ENCODE assay signal across 9 mouse cellular contexts in the genomic region with DNA sequence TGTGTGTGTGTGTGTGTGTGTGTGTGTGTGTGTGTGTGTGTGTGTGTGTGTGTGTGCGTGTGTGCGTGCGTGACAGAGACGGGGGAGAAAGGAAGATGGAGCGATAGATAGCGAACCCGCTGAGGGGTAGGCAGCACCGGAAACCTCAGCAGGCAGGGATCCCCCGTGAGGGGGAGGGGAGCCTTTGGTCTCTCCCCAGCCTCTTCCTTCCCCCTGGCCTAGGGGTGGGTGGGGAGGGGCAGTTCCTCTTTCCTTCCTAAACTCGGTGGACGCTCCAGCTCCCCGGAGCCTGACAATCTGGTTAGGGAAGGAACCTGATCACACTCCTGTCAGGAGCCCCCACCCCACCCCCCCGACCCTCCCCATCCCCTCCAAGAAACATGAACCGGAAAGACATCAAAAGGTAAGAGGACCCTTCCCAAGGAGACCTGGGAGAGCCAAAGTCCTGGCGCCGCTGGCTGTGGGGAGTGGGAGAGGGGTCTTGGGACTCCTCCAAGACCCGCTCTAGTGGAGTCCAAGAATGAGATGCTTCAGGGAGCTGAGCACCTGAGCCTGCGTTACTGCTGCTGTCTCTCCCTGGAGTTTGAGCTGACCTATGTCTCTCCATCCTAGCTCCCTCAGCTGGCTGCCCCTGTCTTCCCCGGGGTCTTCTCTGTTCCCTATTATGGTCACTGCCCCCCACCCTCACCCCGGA. TPM values are rescaled to one million over a fixed set of nuclear protein-coding genes. Genes with fewer than 3 reads are reported as not detected.
A peak's percentile ranks its signal among the peaks of the same experiment; 100 is the strongest.
DNase-seq lines count a peak whose midpoint lies in the region; ATAC-seq and TF ChIP-seq lines count a peak whose summit lies in the region.
"Had no signal": no experiment of that assay in that cellular context is flagged by ENCODE, and none has a peak within 500 bp of the region (broad histone marks: within the 10 kb centered on the region; RNA-seq: fewer than 3 reads in every experiment).

A gene (plus strand): TSS at position 159 of the 694 bp plus-strand sequence.

- peak within 1 kb of the TSS; percentile 67 for H3K4me2 ChIP-seq in embryonic facial prominence, embryonic 13.5 days
- H3K4me2 ChIP-seq in hindbrain, embryonic 14.5 days (replicated peaks): peak within 1 kb of the TSS; percentile 46
- peak within 1 kb of the TSS; percentile 58 for H3K4me2 ChIP-seq in liver, postnatal 0 days (ENCODE audit: low read depth, low read length)
- H3K4me2 ChIP-seq in neural tube, embryonic 12.5 days (replicated peaks): peak within 1 kb of the TSS; percentile 59

- 0% methylated on average over 12 of the region's 20 CpGs for WGBS in embryonic facial prominence, embryonic 13.5 days
- 1% methylated on average over 13 of the region's 20 CpGs for WGBS in hindbrain, embryonic 14.5 days
- 2% methylated on average over 17 of the region's 20 CpGs for WGBS in liver, postnatal 0 days (ENCODE audit: insufficient replicate concordance)
- WGBS in neural tube, embryonic 12.5 days: 2% methylated on average over 15 of the region's 20 CpGs

- peak within 1 kb of the TSS; percentile 55 for H3K4me3 ChIP-seq in gastrocnemius, adult 2 months
- H3K4me3 ChIP-seq in embryonic facial prominence, embryonic 13.5 days: peak within 1 kb of the TSS; percentile 37
- H3K4me3 ChIP-seq in hindbrain, embryonic 14.5 days (replicated peaks; ENCODE audit: low read length): peak within 1 kb of the TSS; percentile 19
- H3K4me3 ChIP-seq in liver, postnatal 0 days (ENCODE audit: low read depth, low read length): peak within 1 kb of the TSS; percentile 43
- peak within 1 kb of the TSS; percentile 23; the same call in 1 of the 2 replicates for H3K4me3 ChIP-seq in neural tube, embryonic 12.5 days

- H3K9me3 ChIP-seq in embryonic facial prominence, embryonic 13.5 days: no peaks in the 10 kb centered on the region
- H3K9me3 ChIP-seq in hindbrain, embryonic 14.5 days (ENCODE audit: control insufficient read depth, low read length): no peaks in the 10 kb centered on the region
- H3K9me3 ChIP-seq in liver, postnatal 0 days (ENCODE audit: low read length): no peaks in the 10 kb centered on the region
- no peaks in the 10 kb centered on the region for H3K9me3 ChIP-seq in neural tube, embryonic 12.5 days

- ATAC-seq in embryonic facial prominence, embryonic 13.5 days (ENCODE audit: insufficient number of reproducible peaks, insufficient read depth, low FRiP score, low TSS enrichment, low read depth): no peak
- no peak for ATAC-seq in hindbrain, embryonic 14.5 days (ENCODE audit: low FRiP score)
- ATAC-seq in liver, postnatal 0 days: 0 out of 2 replicates have a peak, but pooled peaks have one; percentile 23
- no peak for ATAC-seq in neural tube, embryonic 12.5 days (ENCODE audit: low FRiP score, low read depth)
- ATAC-seq: Patski had no signal

- H3K9ac ChIP-seq in embryonic facial prominence, embryonic 13.5 days: peak within 1 kb of the TSS; percentile 54
- peak within 1 kb of the TSS; percentile 28; the same call in 1 of the 2 replicates for H3K9ac ChIP-seq in hindbrain, embryonic 14.5 days
- peak within 1 kb of the TSS; percentile 56 for H3K9ac ChIP-seq in liver, postnatal 0 days (replicated peaks)
- H3K9ac ChIP-seq in neural tube, embryonic 12.5 days: no peak within 1 kb of the TSS

- peaks cover 7% of the 10 kb centered on the region for H3K4me1 ChIP-seq in embryonic facial prominence, embryonic 13.5 days
- H3K4me1 ChIP-seq in hindbrain, embryonic 14.5 days (replicated peaks; ENCODE audit: control insufficient read depth, insufficient read depth, low read length): no peaks in the 10 kb centered on the region; the same call in 1 of the 2 replicates
- H3K4me1 ChIP-seq in liver, postnatal 0 days (ENCODE audit: insufficient read depth): no peaks in the 10 kb centered on the region
- H3K4me1 ChIP-seq in neural tube, embryonic 12.5 days: peaks cover 11% of the 10 kb centered on the region

- no peaks in the 10 kb centered on the region; the same call in 1 of the 2 replicates for H3K27me3 ChIP-seq in embryonic facial prominence, embryonic 13.5 days
- peaks cover 20% of the 10 kb centered on the region for H3K27me3 ChIP-seq in hindbrain, embryonic 14.5 days (ENCODE audit: control insufficient read depth, insufficient read depth, low read length)
- H3K27me3 ChIP-seq in liver, postnatal 0 days (ENCODE audit: insufficient read depth, low read length): no peaks in the 10 kb centered on the region
- H3K27me3 ChIP-seq in neural tube, embryonic 12.5 days (replicated peaks): peaks cover 15% of the 10 kb centered on the region; the same call in 1 of the 2 replicates

- no peak for DNase-seq in gastrocnemius, adult 2 months
- DNase-seq in gastrocnemius, postnatal 4 days (ENCODE audit: low spot score in 2 of 2): no peak
- DNase-seq in hindbrain, embryonic 14.5 days (ENCODE audit: low spot score): no peak
- peak; percentile 63 for DNase-seq in liver, postnatal 0 days
- DNase-seq in cerebellum, adult 18-20 months: no peak
- DNase-seq in layer of hippocampus, postnatal 25 days (ENCODE audit: extremely low spot score in 1 of 2, low spot score in 1 of 2): no peak

- TF ChIP-seq EP300 in liver, postnatal 0 days (IDR thresholded peaks at IDR 0.05; ENCODE audit: low read depth): no peak

- no peak for TF ChIP-seq CTCF in gastrocnemius, adult 2 months (IDR thresholded peaks at IDR 0.05)
- no peak for TF ChIP-seq CTCF in liver, postnatal 0 days (IDR thresholded peaks at IDR 0.05; ENCODE audit: low read depth)

- peak within 1 kb of the TSS; percentile 56; the same call in 1 of the 2 replicates for H3K27ac ChIP-seq in gastrocnemius, adult 2 months
- no peak within 1 kb of the TSS for H3K27ac ChIP-seq in embryonic facial prominence, embryonic 13.5 days
- no peak within 1 kb of the TSS for H3K27ac ChIP-seq in hindbrain, embryonic 14.5 days
- no peak within 1 kb of the TSS for H3K27ac ChIP-seq in liver, postnatal 0 days (ENCODE audit: low read depth)
- H3K27ac ChIP-seq in neural tube, embryonic 12.5 days: no peak within 1 kb of the TSS

- intact Hi-C loops in gastrocnemius, adult 2 months (cut with DNase I): no loop called here

- H3K36me3 ChIP-seq in embryonic facial prominence, embryonic 13.5 days: no peaks in the 10 kb centered on the region
- H3K36me3 ChIP-seq in hindbrain, embryonic 14.5 days (replicated peaks; ENCODE audit: control insufficient read depth, insufficient read depth): no peaks in the 10 kb centered on the region
- H3K36me3 ChIP-seq in liver, postnatal 0 days (replicated peaks; ENCODE audit: insufficient read depth, low read length): no peaks in the 10 kb centered on the region
- H3K36me3 ChIP-seq in neural tube, embryonic 12.5 days: no peaks in the 10 kb centered on the region

RNA-seq across cellular contexts. Expression of the gene that starts here (rescaled TPM):
- under 1 TPM; 0.61 to 0.84 TPM for total RNA-seq in gastrocnemius, adult 2 months (2021)
- total RNA-seq in gastrocnemius, postnatal 4 days (2021): 1 to 10 TPM; 2.3 to 3.0 TPM
- 1.3 and 1.8 TPM in 2 replicates for polyA plus RNA-seq in embryonic facial prominence, embryonic 13.5 days (2015; fragmentation: Nextera tagmentation; extraction: Ambion mirVana)
- polyA plus RNA-seq in hindbrain, embryonic 14.5 days (2014; fragmentation: Nextera tagmentation; extraction: Ambion mirVana): 0.91 and 1.1 TPM in 2 replicates
- polyA plus RNA-seq in liver, postnatal 0 days (2015; fragmentation: Nextera tagmentation; extraction: Ambion mirVana): 0.94 and 1.7 TPM in 2 replicates
- polyA plus RNA-seq in neural tube, embryonic 12.5 days (2016; fragmentation: Nextera tagmentation; extraction: Ambion mirVana): 0.61 and 0.77 TPM in 2 replicates
- total RNA-seq in layer of hippocampus, postnatal 25 days (2021): under 1 TPM; 0.66 to 0.80 TPM
